Mouse (Mus musculus): ENCODE data around the gene Mylpf. TPM values are rescaled to one million over a fixed set of nuclear protein-coding genes. Genes with fewer than 3 reads are reported as not detected.

Mylpf gene
- total RNA-seq, 1 experiment from 2014 or later = 33.8 TPM

DNA sequence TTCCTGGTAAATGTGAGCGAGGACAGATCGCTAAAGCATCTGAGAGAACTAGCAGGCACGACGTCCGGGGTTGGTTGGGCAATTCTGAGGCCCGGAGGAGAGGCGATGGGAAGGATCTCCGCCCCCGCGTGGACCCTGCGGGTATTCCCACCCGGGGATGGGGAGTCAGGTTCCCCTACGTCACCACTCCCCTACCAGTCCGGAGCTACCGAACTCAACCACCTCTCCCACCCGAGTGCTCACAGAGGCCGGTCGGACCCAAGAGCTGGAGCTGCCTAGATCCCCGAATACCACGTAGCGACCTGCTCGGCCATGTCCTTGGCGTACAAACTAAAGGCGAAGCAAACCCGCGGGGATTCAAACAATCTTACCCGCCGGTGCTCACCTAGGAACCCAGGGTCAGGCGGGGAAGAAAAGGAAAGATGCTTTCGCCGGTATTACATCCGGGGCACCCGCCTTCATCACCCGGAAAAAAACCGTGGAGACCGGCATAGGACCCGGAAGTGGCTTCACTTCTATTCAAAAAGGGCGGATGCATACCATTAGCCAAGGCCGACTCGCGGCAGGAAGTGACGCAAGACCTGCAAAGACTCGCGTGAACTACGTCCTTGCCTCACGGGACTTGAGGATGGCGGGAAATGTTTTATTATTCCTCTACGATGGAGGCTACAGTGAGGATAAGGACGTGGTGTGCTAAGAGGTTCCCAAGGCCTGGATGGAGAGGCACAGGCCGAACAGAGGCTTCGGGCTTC, 13.0 kb upstream of the Mylpf start, which contains the start of gene Cd2bp2:
Gene Cd2bp2, minus strand, starts transcription at position 507 of the 752 bp plus-strand sequence.
- peak; percentile 94 for ATAC-seq (replicated peaks; ENCODE audit: insufficient number of reproducible peaks, low FRiP score, low TSS enrichment, poor library complexity, severe bottlenecking)

DNA sequence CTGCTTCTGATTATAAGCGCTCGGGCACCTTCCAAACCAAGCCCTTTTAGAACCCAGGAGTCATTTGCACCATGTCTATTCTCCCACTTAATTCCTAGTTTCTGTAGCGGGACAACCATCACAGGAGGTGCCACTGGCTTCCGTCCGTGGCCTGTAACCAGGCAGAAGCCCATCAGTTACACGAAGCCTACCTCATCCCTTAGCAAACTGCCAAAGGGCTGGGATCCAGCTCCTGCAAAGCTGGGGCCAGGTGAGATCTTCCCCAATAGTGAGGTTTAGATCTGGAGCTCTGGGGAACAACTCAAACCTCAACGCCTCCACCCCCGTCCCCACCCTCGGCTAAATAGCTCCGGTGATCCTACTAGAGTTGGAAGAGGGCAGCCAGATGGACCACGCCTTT, 12.2 kb upstream of the Mylpf start:
- no peak for ATAC-seq (replicated peaks; ENCODE audit: insufficient number of reproducible peaks, low FRiP score, low TSS enrichment, poor library complexity, severe bottlenecking)

DNA sequence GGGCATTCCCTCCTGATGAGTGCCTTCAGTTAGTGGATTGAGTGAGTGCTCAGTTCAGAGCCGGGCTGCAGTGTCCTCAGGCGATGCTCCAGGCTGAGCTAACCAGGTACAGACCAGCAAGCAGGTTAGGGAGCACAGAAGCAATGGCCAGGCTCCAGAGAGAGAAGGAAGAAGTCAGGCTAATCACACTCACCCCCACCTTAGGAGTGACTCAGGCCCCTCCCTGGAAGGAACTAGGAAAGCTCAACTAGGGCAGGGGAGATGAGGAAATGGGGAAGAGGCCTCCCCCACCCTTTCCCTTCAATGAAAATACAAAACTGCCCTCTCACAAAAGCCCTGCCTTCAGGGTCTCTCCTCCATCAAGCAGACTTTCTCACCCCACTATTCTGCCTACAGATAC, 2.1 kb upstream of the Mylpf start:
- peak; percentile 25; the same call in 1 of the 2 replicates for ATAC-seq (replicated peaks; ENCODE audit: insufficient number of reproducible peaks, low FRiP score, low TSS enrichment, poor library complexity, severe bottlenecking)

DNA sequence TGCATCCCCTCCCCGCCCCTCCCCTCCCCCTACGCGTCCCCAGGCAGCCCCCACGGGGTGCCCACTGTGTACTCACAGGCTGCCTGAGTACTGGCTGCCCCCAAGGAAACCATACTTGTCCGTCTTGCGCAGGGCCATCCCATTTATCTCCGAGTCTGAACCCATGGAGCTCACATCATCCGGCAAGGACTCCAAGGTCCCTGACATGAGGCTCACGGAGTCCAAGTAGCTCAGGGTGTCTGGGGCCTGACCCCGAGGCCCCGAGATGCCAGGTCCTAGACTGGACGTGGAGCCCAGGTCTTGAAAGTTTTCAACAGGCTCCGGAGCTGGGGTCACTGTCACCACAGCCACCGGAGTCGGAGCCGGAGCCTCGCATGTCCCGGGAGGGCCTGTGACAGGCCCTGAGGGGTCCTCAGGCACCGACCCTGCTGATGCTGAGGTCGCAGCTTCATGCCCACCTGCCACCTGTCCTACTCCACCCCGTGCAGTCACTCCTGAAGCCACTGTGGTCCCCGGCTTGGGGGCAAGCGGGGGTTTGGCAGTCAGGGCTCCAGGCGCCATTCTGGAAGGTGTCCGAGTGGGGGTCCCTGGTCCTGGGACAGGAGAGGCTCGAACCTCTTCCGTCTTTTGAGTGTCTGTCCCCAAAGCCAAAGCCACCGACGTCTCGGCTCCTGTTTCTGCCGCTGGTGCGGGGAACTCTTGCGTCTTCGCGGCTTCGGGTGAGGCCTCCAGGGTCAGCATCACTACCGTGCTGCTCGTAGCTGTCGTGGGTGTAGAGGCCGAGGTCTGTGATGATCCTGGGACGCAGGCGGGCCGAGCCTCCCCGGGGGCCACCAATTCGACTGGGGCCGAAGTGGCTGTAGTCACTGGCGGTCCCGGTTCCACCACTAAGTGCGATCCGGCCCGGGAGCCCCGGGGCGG, 1.1 kb upstream of the Mylpf start:
- no peak for ATAC-seq (replicated peaks; ENCODE audit: insufficient number of reproducible peaks, low FRiP score, low TSS enrichment, poor library complexity, severe bottlenecking)

DNA sequence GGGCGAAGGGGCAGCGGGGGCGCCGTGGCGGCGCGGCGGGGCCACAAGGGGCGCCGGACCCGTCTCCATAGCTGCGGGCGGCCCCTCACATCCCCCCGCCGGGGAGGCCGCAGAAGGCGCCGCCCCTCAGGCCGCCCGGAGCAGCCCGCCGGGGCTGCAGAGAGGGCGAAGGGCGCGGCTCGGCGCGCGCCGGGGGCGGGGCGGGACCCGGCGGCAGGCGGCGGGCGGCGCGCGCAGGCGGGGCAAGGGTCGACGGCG, 466 bp upstream of the Mylpf start, which contains the start of gene Tbc1d10b:
Gene Tbc1d10b, minus strand, starts transcription at position 174 of the 258 bp plus-strand sequence.
- ATAC-seq (replicated peaks; ENCODE audit: insufficient number of reproducible peaks, low FRiP score, low TSS enrichment, poor library complexity, severe bottlenecking) = no peak

DNA sequence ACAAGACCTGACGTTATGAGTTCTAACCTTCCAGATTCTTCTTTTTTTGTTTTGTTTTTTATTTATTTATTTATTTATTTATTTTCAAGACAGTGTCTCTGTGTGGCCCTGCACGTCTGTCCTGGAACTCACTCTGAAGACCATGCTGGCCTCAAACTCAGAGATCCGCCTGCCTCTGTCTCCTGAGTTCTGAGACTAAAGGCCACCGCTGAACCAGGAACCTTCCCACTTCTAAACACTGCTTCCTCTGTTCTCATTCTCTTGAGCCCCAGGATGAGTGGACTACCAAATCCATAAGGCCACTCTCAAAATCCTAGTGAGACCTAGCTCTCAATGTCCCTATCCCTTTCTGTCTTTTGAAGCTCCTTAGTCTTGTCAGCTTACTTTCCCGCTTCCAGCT, 1.2 kb downstream of the Mylpf start:
- no peak for ATAC-seq (replicated peaks; ENCODE audit: insufficient number of reproducible peaks, low FRiP score, low TSS enrichment, poor library complexity, severe bottlenecking)

DNA sequence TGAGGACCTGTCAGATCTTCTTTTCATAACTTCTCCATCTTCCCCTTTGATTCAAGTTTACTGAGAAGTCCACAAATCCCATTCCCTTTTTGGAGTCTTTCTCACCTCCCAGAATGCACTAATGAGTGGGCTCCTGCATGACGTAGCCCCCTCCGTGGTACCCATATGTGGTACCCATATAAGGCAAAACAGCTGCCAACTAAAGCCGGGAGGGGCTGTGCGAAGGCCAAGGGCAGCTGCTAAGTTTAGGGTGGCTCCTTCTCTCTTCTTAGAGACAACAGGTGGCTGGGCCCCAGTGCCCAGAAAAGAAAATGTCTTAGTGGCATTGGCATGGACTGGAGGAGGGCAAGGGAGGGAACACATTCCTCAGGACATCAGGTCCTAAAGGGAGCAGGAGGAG, 1.6 kb downstream of the Mylpf start:
- no peak for ATAC-seq (replicated peaks; ENCODE audit: insufficient number of reproducible peaks, low FRiP score, low TSS enrichment, poor library complexity, severe bottlenecking)

DNA sequence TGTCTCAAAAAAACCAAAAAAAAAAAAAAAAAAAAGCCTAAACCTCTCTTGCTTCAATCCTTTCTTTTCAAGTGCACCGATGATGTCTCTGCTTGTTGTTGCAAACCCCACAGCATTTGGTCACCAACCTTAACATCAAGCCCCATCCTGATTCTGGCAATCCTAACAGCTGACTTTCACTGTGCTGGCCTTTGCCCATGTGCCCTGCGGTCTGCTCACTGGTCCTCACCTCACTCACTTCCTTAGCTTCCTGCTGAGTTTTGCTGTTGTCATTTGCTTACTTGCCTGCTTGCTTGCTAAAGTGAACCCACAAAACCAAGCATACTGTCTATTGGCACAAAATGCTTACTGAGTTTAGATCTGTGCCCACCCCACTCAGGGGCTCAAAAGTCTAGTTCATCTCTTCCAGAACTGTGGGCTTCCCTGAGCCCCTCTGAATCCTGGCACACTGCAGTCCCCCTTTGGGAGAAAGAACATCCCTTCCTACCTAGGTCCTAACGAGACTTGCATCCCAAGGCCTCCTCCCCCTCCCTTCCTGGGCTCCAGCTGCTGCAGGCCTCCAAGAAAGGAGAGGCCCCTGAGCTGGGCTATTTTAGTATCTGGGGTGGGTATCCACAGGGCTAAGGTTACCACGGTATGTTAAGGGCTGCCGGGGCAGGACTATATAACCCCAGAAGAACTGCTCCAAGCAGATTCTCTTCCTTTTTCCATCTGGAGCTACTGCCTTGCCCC, 2.5 kb downstream of the Mylpf start:
- no peak for ATAC-seq (replicated peaks; ENCODE audit: insufficient number of reproducible peaks, low FRiP score, low TSS enrichment, poor library complexity, severe bottlenecking)

DNA sequence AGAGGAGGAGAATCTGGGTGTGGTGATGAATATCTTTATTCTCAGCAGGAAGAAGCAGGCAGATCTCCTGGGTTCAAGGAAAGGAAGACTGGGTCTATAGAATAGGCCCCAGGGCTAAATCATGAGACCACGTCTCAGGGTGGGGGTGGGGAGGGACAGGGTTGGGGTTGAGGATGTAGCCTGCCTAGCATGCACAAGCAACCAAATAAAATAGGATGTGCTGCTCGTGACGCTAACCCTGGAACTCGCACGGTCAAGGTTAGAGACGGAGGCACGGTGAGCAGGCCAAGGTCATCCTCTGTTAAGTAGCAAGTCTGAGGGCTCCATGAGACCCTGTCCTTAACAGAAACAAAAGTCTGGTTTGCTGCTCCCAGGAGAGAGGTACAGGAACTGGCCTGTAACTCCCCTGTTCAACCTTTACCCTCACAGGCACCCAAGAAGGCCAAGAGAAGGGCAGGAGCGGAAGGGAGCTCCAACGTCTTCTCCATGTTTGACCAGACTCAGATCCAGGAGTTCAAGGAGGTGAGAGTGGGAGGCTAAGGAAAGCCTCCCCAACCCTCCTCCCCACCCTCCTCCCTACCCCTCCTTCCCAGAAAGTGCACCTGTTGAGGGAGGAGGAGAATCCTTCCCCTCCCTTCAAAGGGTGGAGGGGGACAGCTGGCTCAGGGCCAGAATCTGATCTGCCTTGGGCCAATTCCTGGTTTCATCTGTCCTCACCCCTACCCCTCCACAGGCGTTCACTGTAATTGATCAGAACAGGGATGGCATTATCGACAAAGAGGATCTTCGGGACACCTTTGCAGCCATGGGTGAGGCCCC, 4.0 kb downstream of the Mylpf start:
- no peak for ATAC-seq (replicated peaks; ENCODE audit: insufficient number of reproducible peaks, low FRiP score, low TSS enrichment, poor library complexity, severe bottlenecking)

DNA sequence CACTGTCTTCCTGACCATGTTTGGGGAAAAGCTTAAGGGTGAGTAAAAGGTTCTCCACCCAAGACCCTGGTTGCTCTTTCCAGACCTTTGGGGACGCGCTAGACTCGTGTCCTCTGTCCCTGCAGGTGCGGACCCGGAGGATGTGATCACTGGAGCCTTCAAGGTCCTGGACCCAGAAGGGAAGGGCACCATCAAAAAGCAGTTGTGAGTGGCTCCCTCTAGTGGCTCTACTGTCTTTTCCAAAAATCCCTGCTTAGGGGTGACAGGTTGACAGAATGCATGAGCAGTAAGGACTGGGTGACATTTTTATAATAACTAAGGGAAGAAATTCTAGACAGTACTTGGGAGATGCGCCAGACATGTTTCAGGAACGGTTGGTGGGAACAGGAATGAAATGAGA, 4.8 kb downstream of the Mylpf start:
- ATAC-seq (replicated peaks; ENCODE audit: insufficient number of reproducible peaks, low FRiP score, low TSS enrichment, poor library complexity, severe bottlenecking) = no peak

DNA sequence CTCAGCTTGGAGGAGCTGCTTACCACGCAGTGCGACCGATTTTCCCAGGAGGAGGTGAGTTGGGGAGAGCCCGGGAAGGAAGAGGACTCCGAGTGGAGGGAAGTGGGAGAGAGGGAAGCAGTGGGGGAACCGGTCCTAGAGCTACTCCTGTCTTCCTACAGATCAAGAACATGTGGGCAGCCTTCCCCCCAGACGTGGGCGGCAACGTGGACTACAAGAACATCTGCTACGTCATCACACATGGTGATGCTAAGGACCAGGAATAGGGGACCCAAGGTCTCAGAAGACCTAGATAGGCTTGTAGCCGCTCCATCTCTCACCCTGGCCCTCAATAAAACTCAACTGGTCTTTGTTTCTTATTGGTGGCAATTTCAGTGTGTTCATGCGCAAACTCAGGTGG, 5.2 kb downstream of the Mylpf start:
- no peak for ATAC-seq (replicated peaks; ENCODE audit: insufficient number of reproducible peaks, low FRiP score, low TSS enrichment, poor library complexity, severe bottlenecking)

DNA sequence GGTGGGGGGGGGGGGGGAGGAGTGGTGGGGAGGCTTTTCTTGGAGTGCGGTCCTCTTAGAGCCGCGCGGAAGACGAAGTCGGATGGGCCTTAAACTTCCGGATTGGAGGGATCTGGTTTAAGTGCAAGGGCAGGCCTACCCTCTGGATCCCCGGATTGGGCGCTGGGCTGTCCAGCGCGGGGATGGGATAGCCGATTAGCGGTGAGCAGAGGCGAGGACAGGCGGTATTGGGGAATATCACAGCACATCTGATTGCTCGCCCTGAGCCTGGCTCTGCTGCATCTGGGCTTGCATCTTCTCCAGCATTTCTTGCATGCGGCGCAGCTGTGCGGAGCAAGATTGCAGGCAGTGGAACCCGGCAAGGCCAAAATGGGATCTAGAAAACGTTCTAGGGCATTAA, 5.8 kb downstream of the Mylpf start:
- ATAC-seq (replicated peaks; ENCODE audit: insufficient number of reproducible peaks, low FRiP score, low TSS enrichment, poor library complexity, severe bottlenecking) = no peak

DNA sequence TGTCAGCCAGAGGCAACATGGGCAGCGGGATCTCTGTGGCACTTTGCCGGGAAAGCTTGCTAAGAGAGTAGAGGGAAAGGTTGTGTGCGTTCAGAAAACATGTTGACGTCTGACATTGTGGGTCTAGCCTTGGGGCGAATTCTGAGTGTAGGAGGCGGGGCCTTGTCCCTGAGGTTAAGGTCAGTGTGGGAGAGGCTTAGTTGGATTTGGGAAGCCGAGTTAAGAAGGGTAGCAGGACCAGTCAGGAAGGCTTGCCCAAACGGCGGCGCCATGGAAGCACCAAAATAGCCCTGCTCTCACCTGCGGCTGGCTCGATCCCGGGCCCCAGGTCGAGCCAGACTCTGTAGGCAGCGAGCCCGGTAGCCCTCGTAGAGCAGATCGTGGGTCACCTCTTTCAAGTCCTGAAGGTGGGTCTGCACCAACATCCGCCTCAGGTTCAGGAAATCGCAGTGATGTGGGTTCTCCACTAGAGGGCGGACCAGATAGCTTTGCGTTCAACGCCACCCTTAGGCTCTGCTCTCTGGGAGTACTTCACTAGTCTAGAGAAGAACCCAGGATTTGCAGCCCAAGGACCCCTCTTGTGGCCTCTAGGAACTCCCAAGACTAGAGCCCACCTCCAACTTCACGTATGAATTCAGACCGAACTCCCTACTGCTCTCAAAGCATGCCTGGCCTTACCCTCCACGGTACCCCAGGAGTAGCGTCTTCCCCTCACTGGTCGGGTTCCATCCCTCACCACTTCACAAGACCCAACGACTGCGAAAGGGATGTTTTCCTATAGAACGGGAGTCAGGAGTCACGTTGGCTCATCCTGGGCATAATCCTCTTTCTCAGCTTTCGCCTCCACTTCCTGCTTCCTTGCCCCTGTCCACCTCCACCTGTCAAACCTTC, 6.5 kb downstream of the Mylpf start:
- 0 out of 2 replicates have a peak, but pooled peaks have one; percentile 46 for ATAC-seq (replicated peaks; ENCODE audit: insufficient number of reproducible peaks, low FRiP score, low TSS enrichment, poor library complexity, severe bottlenecking)

DNA sequence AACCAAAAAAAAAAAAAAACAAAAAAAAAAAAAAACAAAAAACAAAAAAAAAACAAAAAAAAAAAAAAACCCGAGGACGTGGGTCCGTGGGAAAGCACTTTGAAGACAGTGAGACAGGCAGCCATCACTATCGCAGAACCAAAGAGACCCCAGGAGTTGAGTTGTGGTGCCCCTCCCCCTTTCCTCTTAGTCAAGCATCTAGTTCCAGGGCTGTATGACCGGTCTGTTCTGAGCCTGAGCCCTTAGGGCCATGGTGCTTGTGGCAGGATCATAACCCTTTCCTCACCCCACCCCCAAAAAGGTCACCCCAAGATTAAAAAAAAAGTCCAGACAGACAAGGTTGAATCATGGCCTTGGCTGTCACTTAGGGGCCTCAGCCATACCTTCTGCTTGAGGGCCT, 7.6 kb downstream of the Mylpf start:
- no peak for ATAC-seq (replicated peaks; ENCODE audit: insufficient number of reproducible peaks, low FRiP score, low TSS enrichment, poor library complexity, severe bottlenecking)

DNA sequence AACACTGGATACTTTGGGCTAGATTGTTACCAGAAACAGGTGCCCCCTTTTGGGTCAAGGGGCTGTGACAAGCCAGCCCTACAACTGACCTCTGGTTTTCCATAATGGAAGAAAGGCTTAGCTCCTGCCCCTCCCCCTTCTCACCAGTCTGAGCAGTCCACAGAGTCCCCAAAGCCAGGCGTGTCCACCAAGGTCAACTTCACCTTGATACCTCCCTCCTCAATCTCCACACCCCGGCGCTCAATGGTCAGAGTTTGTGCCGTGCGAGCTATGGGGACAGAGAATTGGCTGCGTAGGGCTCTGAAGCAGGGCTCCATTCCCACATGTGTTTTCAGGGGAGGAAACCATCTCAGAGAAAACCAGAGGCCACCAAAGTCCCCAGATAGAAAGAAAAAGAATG, 8.8 kb downstream of the Mylpf start:
- no peak for ATAC-seq (replicated peaks; ENCODE audit: insufficient number of reproducible peaks, low FRiP score, low TSS enrichment, poor library complexity, severe bottlenecking)

DNA sequence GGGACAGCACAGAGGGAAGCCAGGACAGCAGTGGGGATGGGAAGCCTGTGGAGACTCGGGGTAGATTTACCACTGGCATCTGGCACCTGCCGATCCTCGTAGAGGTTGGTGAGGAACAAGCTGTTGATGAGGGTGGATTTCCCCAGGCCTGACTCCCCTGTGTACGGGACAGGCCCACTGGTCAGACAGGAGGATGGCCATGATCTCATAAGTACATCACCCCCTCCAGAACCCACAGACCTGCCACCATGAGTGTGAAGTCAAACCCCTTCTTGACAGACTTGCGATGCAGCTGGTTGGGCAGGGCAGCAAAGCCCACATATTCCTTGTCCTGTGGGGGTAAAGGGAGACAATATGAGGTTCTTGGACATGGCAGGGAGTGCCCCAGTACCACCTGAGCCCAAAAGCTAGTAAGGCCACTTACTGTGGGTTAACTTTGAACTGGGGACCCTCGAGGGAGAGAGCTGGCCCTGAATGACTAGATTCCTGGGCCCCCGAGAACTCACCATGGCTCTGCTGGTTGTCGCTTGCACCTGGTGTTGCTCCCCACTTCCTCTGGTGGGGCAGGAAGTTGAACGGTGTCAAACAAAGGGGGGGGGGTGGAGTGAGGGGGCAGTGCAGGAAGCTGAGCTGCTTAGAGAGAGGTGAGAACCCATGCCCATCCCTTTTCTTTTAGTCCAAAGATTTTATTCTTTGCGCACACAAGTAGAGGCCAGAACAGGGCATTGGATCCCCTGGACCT, 9.4 kb downstream of the Mylpf start:
- ATAC-seq (replicated peaks; ENCODE audit: insufficient number of reproducible peaks, low FRiP score, low TSS enrichment, poor library complexity, severe bottlenecking) = 0 out of 2 replicates have a peak, but pooled peaks have one; percentile 19

DNA sequence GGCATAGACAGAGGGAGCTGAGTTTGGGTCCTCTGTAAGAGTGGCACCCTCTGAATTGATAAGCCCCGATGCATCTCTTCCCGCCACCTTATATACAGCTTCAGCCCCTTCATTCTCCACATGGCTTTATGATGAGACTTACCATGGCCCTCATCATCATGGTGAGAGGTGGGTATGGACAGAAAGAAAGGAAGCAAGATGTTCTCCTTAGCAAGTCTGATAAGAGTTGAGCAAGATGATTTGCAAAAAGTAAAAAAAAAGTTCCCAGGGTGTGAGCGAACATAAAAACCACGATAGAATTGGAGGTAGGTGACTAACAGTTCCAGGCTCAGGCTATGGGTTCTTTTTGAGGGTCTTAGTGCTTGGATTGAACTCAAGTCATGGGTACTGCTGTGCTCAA, 10.0 kb downstream of the Mylpf start:
- ATAC-seq (replicated peaks; ENCODE audit: insufficient number of reproducible peaks, low FRiP score, low TSS enrichment, poor library complexity, severe bottlenecking) = no peak

Measured in monocyte, adult 5-6 weeks (primary cell).